Mouse (Mus musculus) myocyte (in vitro differentiated cells): ENCODE results near the gene Slc13a2.

Experiments
- CEBPB ChIP-seq: IDR thresholded peaks from 2 replicates; pipeline ENCODE4 v1.6.1; 2011; ENCODE audit warnings: mild to moderate bottlenecking, moderate library complexity; ENCODE audit not compliant: poor library complexity, insufficient read depth, severe bottlenecking
- POLR2A ChIP-seq: IDR thresholded peaks from one replicate; pipeline ENCODE4 v1.6.1; 2011; ENCODE audit warnings: low read depth, mild to moderate bottlenecking, control low read depth, moderate library complexity; ENCODE audit not compliant: insufficient read length

GRCm38 (mm10) chr11:78424352-78424751, 2.3 kb upstream of the Slc13a2 start:
- no peak for TF ChIP-seq POLR2A
- TF ChIP-seq CEBPB = no peak
